Mouse (Mus musculus) heart, postnatal 0 days (tissue): ENCODE measurements around the gene Slc11a2.

Source experiments
- CTCF ChIP-seq: IDR thresholded peaks from 2 replicates; pipeline ENCODE4 v1.5.1; 2016; ENCODE audit warnings: antibody characterized with exemption, control low read depth, low read depth
- EP300 ChIP-seq: IDR thresholded peaks from 2 replicates; pipeline ENCODE4 v1.6.1; 2016; ENCODE audit warnings: antibody characterized with exemption, low read depth

- TF ChIP-seq CTCF (no peak), EP300 (no peak)
Observed at GRCm38 (mm10) chr15:100417854-100418450, 6.9 kb downstream of the Slc11a2 start.
